Mouse (Mus musculus): ENCODE measurements at regions not wholly inside any gene's neighbourhood (a gene's known extent, or its start where the extent isn't known, plus 50 kb on each side); places are given as distances from the start of the nearest gene placed in this dataset.

DNA sequence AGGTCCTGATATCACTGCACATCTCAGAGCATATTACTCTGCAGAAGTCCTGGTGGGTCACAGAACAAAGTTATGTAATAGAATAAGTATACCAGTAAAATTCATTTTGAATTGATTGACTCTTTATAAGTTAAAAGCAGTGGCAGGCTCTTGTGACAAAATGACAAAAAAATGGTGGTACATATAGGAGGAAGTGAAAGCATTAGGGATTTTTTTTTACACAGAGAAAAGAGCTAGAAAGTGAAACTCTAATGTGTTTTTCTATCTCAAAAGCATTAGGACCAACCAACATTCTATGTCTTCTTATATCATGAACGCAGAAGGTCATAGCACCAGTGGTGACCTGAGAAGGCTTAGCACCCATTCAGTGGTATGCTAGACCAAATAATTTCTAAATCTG lies 198.2 kb downstream of the Rfpl4b start:
- TF ChIP-seq CTCF (conservative IDR thresholded peaks at IDR 0.05 in 1 of 2, IDR thresholded peaks at IDR 0.05 in 1 of 2; ENCODE audit: low read depth in 2 of 2, low read length in 2 of 2) (no peak), RAD21 (IDR thresholded peaks at IDR 0.05; ENCODE audit: low read depth, low read length) (no peak), EP300 (IDR thresholded peaks at IDR 0.05; ENCODE audit: low read length) (peak; percentile 50; the same call in 1 of the 2 replicates), TCF12 (IDR thresholded peaks at IDR 0.05; ENCODE audit: low read depth, low read length) (no peak), POLR2AphosphoS2 (IDR thresholded peaks at IDR 0.05; ENCODE audit: low read depth, low read length) (no peak), POLR2A (IDR thresholded peaks at IDR 0.05; ENCODE audit: low read depth, low read length) (no peak), GABPA (IDR thresholded peaks at IDR 0.05; ENCODE audit: insufficient replicate concordance, low read depth, low read length) (no peak), BHLHE40 (IDR thresholded peaks at IDR 0.05; ENCODE audit: low read depth, low read length) (no peak), CHD1 (IDR thresholded peaks at IDR 0.05; ENCODE audit: low read depth, low read length) (no peak), KAT2A (IDR thresholded peaks at IDR 0.05; ENCODE audit: insufficient replicate concordance, low read length) (no peak), ZKSCAN1 (IDR thresholded peaks at IDR 0.05; ENCODE audit: borderline replicate concordance, low read depth, low read length) (no peak), HCFC1 (IDR thresholded peaks at IDR 0.05; ENCODE audit: low read depth, low read length) (no peak), NELFE (IDR thresholded peaks at IDR 0.05; ENCODE audit: low read depth, low read length) (no peak), SMC3 (IDR thresholded peaks at IDR 0.05; ENCODE audit: low read depth, low read length) (no peak)
